Mouse (Mus musculus) brain, embryonic 14.5 days (tissue): Measurements from ENCODE around the gene Ptrh2.

ENCODE experiments used
- CTCF ChIP-seq: fragments of 200-500 bp; IDR thresholded peaks from 2 replicates; pipeline ENCODE4 v1.5.1; 2012; ENCODE audit warnings: inconsistent platforms, mild to moderate bottlenecking, moderate library complexity, borderline replicate concordance; ENCODE audit not compliant: insufficient read depth, insufficient read length; ENCODE audit errors: extremely low read depth
- POLR2A ChIP-seq: fragments of 200-500 bp; IDR thresholded peaks from 2 replicates; pipeline ENCODE4 v1.6.1; 2012; ENCODE audit warnings: mild to moderate bottlenecking, inconsistent platforms, borderline replicate concordance; ENCODE audit not compliant: poor library complexity, insufficient read depth, insufficient read length, severe bottlenecking; ENCODE audit errors: extremely low read depth

GRCm38 (mm10) chr11:86731443-86731842, 47.7 kb downstream of the Ptrh2 start:
- TF ChIP-seq POLR2A = no peak
- TF ChIP-seq CTCF = no peak
